Mouse (Mus musculus) heart, postnatal 0 days (tissue): ENCODE results near the gene Vars2. TPM values are rescaled to one million over a fixed set of nuclear protein-coding genes. Genes with fewer than 3 reads are reported as not detected.
A peak's percentile ranks its signal among the peaks of the same experiment; 100 is the strongest.

Experiments
- ATAC-seq: fragments of 200-750 bp; cut with Nextera tagmentation; 2 replicates; pipeline ENCODE4 v1.8.0; 2017; ENCODE audit warnings: low read depth, moderate number of reproducible peaks, moderate library complexity; ENCODE audit not compliant: insufficient read depth
- DNase-seq: peaks from one replicate; pipeline ENCODE4 v3.0.0-alpha.2; 2016; ENCODE audit warnings: low spot score
- H3K27ac ChIP-seq: fragments of 300-500 bp; sonication (generic); 2 replicates; pipeline ENCODE4 v1.5.1; 2014; ENCODE audit warnings: low read depth, mild to moderate bottlenecking
- H3K27me3 ChIP-seq: fragments of 300-500 bp; sonication (generic); 2 replicates; pipeline ENCODE4 v1.6.1; 2014; ENCODE audit warnings: low read length, mixed read lengths; ENCODE audit not compliant: control insufficient read depth, insufficient read depth
- H3K36me3 ChIP-seq: fragments of 300-500 bp; sonication (generic); replicated peaks from 2 replicates; pipeline ENCODE4 v1.6.1; 2014; ENCODE audit warnings: low read length, mixed read lengths; ENCODE audit not compliant: control insufficient read depth, insufficient read depth
- H3K4me1 ChIP-seq: fragments of 300-500 bp; sonication (generic); 2 replicates; pipeline ENCODE4 v1.6.1; 2014; ENCODE audit warnings: antibody characterized with exemption; ENCODE audit not compliant: control insufficient read depth, insufficient read depth
- H3K4me2 ChIP-seq: fragments of 300-500 bp; sonication (generic); 2 replicates; pipeline ENCODE4 v1.6.1; 2014; ENCODE audit warnings: low read depth, mild to moderate bottlenecking, low read length, moderate library complexity
- H3K4me3 ChIP-seq: fragments of 300-500 bp; sonication (generic); 2 replicates; pipeline ENCODE4 v1.5.1; 2014; ENCODE audit warnings: low read depth, low read length
- H3K9ac ChIP-seq: fragments of 300-500 bp; sonication (generic); replicated peaks from 2 replicates; pipeline ENCODE4 v1.6.1; 2014; ENCODE audit warnings: low read depth, low read length, mixed read lengths
- H3K9me3 ChIP-seq: fragments of 300-500 bp; sonication (generic); replicated peaks from 2 replicates; pipeline ENCODE4 v1.6.1; 2016; ENCODE audit warnings: low read length; ENCODE audit not compliant: control insufficient read depth
- CTCF ChIP-seq: IDR thresholded peaks from 2 replicates; pipeline ENCODE4 v1.5.1; 2016; ENCODE audit warnings: antibody characterized with exemption, control low read depth, low read depth
- EP300 ChIP-seq: IDR thresholded peaks from 2 replicates; pipeline ENCODE4 v1.6.1; 2016; ENCODE audit warnings: antibody characterized with exemption, low read depth
- WGBS: fragments of 180-500 bp; shearing (Covaris S2); extraction: QIAGEN DNeasy Blood & Tissue Kit; methylation state at CpG from one replicate; pipeline ENCODE4 v1.1.7; 2014; 5-methylcytosine and 5-hydroxymethylcytosine counted together
- polyA plus RNA-seq: library from polyadenylated mRNA; unstranded; fragments of >200 nt; fragmentation: Nextera tagmentation; extraction: Ambion mirVana; gene quantifications from 2 replicates; pipeline ENCODE4 v1.2.1, GENCODE M21; 2015
- total RNA-seq: library from RNA; depleted of rRNA; stranded (reverse); fragments of >200 nt; gene quantifications from 2 replicates; pipeline ENCODE4 v1.2.3, GENCODE M21; 2014; ENCODE audit warnings: low replicate concordance

Gene Vars2
- total and polyA plus RNA-seq, 2 experiments from 2014 or later = 9.4 to 59.8 TPM

DNA sequence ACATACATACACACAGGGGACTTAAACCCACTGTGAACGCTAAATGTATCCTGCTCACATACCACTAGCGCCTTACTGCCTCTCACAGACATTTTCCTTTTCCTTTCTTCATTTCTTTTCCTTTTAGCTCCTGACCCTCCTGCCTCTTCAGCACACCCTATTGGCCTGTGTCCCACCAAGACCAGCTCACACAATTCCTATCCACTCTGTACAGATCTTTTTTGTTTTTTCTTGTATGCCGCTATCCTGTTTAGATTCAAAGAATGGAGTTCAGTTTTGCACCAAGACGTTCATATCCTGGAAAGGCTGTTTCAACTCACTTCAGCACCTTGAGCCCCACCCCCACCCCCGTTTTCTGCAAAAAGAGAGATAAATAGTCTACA is 31.1 kb upstream of the Vars2 start:
- DNase-seq (no peak), ATAC-seq (no peak)
- H3K9ac ChIP-seq = 0 out of 2 replicates have a peak overlapping the region, but pooled peaks have one; percentile 40
- WGBS = 25% methylated on average over 5 of the region's 5 CpGs
- H3K9me3 ChIP-seq = no peaks in the 10 kb centered on the region
- H3K4me1 ChIP-seq = peaks cover 18% of the 10 kb centered on the region
- peak overlapping the region; percentile 34 for H3K4me3 ChIP-seq
- H3K27me3 ChIP-seq = 0 out of 2 replicates have a peak, but pooled peaks cover 3% of the 10 kb centered on the region
- H3K4me2 ChIP-seq = peak overlapping the region; percentile 59
- peaks cover 10% of the 10 kb centered on the region for H3K36me3 ChIP-seq
- H3K27ac ChIP-seq = peak overlapping the region; percentile 82
- no peak for TF ChIP-seq CTCF
- no peak for TF ChIP-seq EP300

DNA sequence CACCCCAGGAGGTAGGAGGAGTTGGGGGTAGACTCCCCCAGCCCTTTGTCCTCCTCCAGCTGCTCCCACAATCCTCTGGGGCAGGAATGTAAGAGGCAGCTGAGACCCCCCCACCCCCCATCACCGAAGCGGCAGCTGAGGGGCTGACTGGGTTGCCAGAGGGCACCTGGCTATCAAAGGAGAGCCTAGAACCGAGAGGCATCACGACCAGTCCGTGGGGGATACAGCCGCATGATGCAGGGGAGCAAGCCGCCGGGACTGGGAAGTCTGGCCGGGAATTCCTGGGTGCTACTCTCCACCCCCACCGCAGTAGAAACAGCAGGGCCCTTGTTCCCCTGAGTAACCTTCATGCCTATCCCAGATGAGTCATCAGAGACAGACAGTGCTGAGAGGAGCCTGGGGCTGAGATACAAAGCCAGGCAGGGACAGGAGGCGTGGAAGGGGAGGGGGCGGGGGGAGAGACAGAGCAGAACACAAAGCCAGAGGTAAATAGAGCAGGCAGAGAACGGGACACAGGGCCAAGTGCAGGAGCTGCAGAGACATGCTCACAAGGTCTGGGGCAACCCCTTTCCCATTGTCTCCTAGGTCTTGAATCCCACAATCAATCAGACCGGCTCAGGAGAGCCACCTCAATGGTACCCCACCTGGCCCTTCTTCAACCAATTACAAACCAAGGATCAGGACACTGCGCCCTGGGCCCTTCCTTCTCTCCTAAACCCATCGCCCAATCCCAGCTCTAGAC is 30.5 kb upstream of the Vars2 start:
- 0 out of 2 replicates have a peak, but pooled peaks cover 3% of the 10 kb centered on the region for H3K27me3 ChIP-seq
- peak overlapping the region; percentile 82 for H3K27ac ChIP-seq
- DNase-seq (peak; percentile 65), ATAC-seq (peak; percentile 39)
- H3K9me3 ChIP-seq = no peaks in the 10 kb centered on the region
- 7% methylated on average over 16 of the region's 16 CpGs for WGBS
- H3K9ac ChIP-seq = peak overlapping the region; percentile 40
- peak overlapping the region; percentile 59 for H3K4me2 ChIP-seq
- peaks cover 15% of the 10 kb centered on the region for H3K36me3 ChIP-seq
- H3K4me1 ChIP-seq = peaks cover 18% of the 10 kb centered on the region
- peak overlapping the region; percentile 34 for H3K4me3 ChIP-seq
- TF ChIP-seq EP300 (no peak), CTCF (no peak)

DNA sequence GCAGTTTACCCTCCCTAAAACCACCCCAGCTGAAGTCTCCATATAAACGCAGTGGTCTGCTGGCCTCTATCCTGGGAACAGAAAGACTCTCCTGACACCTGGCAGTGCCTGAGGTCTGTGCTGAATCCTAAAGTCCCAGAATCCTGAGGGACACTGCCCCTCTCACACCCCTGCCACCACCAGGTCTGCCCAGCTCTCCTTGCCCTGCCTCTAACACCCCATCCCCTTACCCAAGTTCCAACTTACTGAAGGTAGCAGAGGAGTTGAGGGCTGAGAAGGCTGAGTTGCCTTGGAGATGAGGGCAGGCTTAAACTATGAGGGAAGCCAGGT is 30.0 kb upstream of the Vars2 start:
- 6% methylated on average over 1 of the region's 1 CpGs for WGBS
- peaks cover 21% of the 10 kb centered on the region for H3K36me3 ChIP-seq
- 0 out of 2 replicates have a peak, but pooled peaks cover 3% of the 10 kb centered on the region for H3K27me3 ChIP-seq
- H3K4me1 ChIP-seq = peaks cover 14% of the 10 kb centered on the region; the same call in 1 of the 2 replicates
- no peak for DNase-seq
- peak overlapping the region; percentile 82 for H3K27ac ChIP-seq
- ATAC-seq = no peak
- TF ChIP-seq CTCF = no peak
- TF ChIP-seq EP300 = no peak
- peak overlapping the region; percentile 40; the same call in 1 of the 2 replicates for H3K9ac ChIP-seq
- peak overlapping the region; percentile 34 for H3K4me3 ChIP-seq
- H3K4me2 ChIP-seq = peak overlapping the region; percentile 59
- H3K9me3 ChIP-seq = no peaks in the 10 kb centered on the region

DNA sequence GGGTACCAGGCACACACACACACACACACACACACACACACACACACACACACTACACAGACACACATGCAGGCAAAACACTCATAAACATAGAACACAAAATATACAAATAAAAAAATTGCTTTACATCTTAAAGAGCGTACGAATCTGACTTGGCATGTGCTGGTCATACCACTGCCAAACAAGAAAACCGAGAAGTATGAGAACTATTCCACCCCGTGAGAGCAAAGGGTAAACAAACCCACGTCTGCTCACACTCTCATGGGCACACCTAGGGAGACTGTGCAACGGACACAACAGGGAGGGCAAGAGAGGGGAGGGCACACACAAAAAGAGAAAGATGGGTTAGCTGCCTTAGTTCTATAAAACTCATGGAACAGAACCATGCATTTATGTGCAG is 29.3 kb upstream of the Vars2 start:
- no peak for ATAC-seq
- H3K9ac ChIP-seq = no peak overlapping the region
- 25% methylated on average over 6 of the region's 6 CpGs for WGBS

DNA sequence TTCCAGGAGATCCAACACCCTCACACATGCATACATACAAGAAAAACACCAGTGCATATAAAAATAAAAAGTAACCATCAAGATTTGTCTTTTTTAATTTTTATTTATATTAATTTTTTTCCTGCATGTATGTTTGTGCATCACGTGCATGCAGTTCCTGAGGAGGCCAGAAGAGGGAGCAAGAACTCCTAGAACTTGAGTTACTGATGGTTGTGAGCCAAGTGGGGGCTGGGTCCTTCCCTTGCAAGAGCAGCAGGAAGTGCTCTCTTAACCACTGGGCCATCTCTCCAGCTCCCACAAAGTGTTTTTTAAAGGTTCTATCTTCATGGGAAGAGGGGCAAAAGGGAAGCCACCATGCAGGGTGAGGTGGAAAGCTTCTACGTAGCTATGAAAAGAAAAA is 27.9 kb upstream of the Vars2 start:
- Histone ChIP-seq H3K4me1 (peaks cover 13% of the 10 kb centered on the region; the same call in 1 of the 2 replicates), H3K9me3 (no peaks in the 10 kb centered on the region), H3K27me3 (0 out of 2 replicates have a peak, but pooled peaks cover 3% of the 10 kb centered on the region), H3K4me3 (no peak overlapping the region), H3K27ac (no peak overlapping the region), H3K4me2 (no peak overlapping the region), H3K9ac (no peak overlapping the region), H3K36me3 (peaks cover 41% of the 10 kb centered on the region)
- ATAC-seq = no peak
- TF ChIP-seq CTCF = peak; percentile 52
- TF ChIP-seq EP300 = no peak
- WGBS = 89% methylated on average over 2 of the region's 2 CpGs
- peak; percentile 47 for DNase-seq

More for the DNA sequence above, 29.3 kb upstream of the Vars2 start:
- Histone ChIP-seq H3K9me3 (no peaks in the 10 kb centered on the region), H3K36me3 (peaks cover 28% of the 10 kb centered on the region), H3K4me1 (peaks cover 13% of the 10 kb centered on the region; the same call in 1 of the 2 replicates), H3K27me3 (0 out of 2 replicates have a peak, but pooled peaks cover 3% of the 10 kb centered on the region), H3K4me3 (peak overlapping the region; percentile 0; the same call in 1 of the 2 replicates), H3K4me2 (peak overlapping the region; percentile 59), H3K27ac (peak overlapping the region; percentile 82)
- DNase-seq = no peak
- no peak for TF ChIP-seq EP300
- TF ChIP-seq CTCF = no peak
